Mouse (Mus musculus) lung, postnatal 36 days (tissue): ENCODE results near the gene Dynlrb2.

Experiments used
- DNase-seq: peaks from one replicate; pipeline ENCODE4 v3.0.0; 2022; ENCODE audit warnings: mixed read lengths

Gene Dynlrb2

DNA sequence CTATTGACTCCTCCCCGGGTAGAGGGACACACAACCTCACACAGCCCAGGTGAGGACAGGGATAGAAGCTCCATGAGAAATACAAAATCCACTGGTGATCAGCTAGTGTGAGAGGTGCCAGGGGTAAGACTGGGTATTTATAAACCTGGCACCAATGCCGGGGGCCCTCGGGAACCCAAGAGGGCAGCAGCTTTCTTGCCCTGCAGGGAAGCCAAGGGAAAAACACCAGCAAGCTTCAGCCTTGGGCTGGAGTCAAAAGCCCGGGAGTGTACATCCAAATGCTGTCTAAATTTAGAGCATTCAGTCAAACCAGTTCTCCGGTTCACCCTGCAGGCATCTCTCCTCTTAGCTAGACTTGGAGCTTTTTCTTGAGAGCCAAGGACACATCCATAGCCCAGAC is 38.1 kb downstream of the Dynlrb2 start:
- no peak for DNase-seq

DNA sequence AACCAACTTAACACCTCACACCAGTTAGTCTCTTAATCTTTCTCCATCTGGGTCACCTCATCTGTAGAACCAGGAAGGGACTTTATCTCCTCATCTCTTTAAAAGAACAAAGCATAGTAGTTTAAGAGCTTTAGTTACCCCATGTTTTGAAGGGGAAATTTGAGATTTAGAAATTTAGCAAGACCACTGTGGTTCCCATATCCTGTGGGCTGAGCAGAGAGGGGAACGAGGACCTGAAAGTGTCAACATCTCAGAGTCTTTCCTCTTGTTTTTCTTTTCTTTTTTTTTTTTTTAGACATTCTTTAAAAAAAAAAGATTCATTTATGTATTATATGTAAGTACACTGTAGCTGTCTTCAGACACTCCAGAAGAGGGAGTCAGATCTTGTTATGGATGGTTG is 38.6 kb downstream of the Dynlrb2 start:
- no peak for DNase-seq

- no peak for DNase-seq
Measured at GRCm38 (mm10) chr8:116552255-116552654, 47.5 kb downstream of the Dynlrb2 start.

GRCm38 (mm10) chr8:116552778-116553177 is 48.0 kb downstream of the Dynlrb2 start:
- DNase-seq: no peak
